Mouse (Mus musculus) hindbrain, postnatal 0 days (tissue): ENCODE measurements around the gene Kir3dl1. TPM values are rescaled to one million over a fixed set of nuclear protein-coding genes. Genes with fewer than 3 reads are reported as not detected.
"Not testable (repeated sequence)": the region's sequence is repeated elsewhere in the genome, so short reads cannot be mapped to it uniquely, and the experiment has no call there.

Experiments
- ATAC-seq: fragments of 200-750 bp; cut with Nextera tagmentation; 2 replicates; pipeline ENCODE4 v1.8.0; 2017; ENCODE audit warnings: mild to moderate bottlenecking, moderate TSS enrichment, moderate library complexity
- DNase-seq: peaks from one replicate; pipeline ENCODE4 v3.0.0-alpha.2; 2015; ENCODE audit warnings: low spot score
- H3K27ac ChIP-seq: fragments of 300-500 bp; sonication (generic); 2 replicates; pipeline ENCODE4 v1.5.1; 2014; ENCODE audit warnings: mild to moderate bottlenecking
- H3K27me3 ChIP-seq: fragments of 300-500 bp; sonication (generic); 2 replicates; pipeline ENCODE4 v1.6.1; 2014; ENCODE audit warnings: low read length, mixed read lengths; ENCODE audit not compliant: insufficient read depth
- H3K36me3 ChIP-seq: fragments of 300-500 bp; sonication (generic); 2 replicates; pipeline ENCODE4 v1.6.1; 2014; ENCODE audit warnings: low read length, mixed read lengths; ENCODE audit not compliant: insufficient read depth
- H3K4me1 ChIP-seq: fragments of 300-500 bp; sonication (generic); 2 replicates; pipeline ENCODE4 v1.6.1; 2014; ENCODE audit warnings: antibody characterized with exemption, low read length, mixed read lengths; ENCODE audit not compliant: insufficient read depth
- H3K4me2 ChIP-seq: fragments of 300-500 bp; sonication (generic); 2 replicates; pipeline ENCODE4 v1.6.1; 2014; ENCODE audit warnings: low read depth, mild to moderate bottlenecking, low read length, moderate library complexity, mixed read lengths
- H3K4me3 ChIP-seq: fragments of 300-500 bp; sonication (generic); 2 replicates; pipeline ENCODE4 v1.5.1; 2014; ENCODE audit warnings: low read length
- H3K9ac ChIP-seq: fragments of 300-500 bp; sonication (generic); replicated peaks from 2 replicates; pipeline ENCODE4 v1.6.1; 2014; ENCODE audit warnings: mild to moderate bottlenecking, low read length, moderate library complexity, mixed read lengths
- H3K9me3 ChIP-seq: fragments of 300-500 bp; sonication (generic); 2 replicates; pipeline ENCODE4 v1.6.1; 2016; ENCODE audit warnings: low read length, mixed read lengths
- WGBS: fragments of 180-500 bp; shearing (Covaris S2); extraction: QIAGEN DNeasy Blood & Tissue Kit; methylation state at CpG from one replicate; pipeline ENCODE4 v1.1.7; 2014; 5-methylcytosine and 5-hydroxymethylcytosine counted together
- polyA plus RNA-seq: library from polyadenylated mRNA; unstranded; fragments of >200 nt; fragmentation: Nextera tagmentation; extraction: Ambion mirVana; gene quantifications from 2 replicates; pipeline ENCODE4 v1.2.1, GENCODE M21; 2015
- total RNA-seq: library from RNA; depleted of rRNA; stranded (reverse); fragments of >200 nt; gene quantifications from 2 replicates; pipeline ENCODE4 v1.2.3, GENCODE M21; 2014; rRNA removed

Kir3dl1 gene
- total RNA-seq (not detected in 2 replicates), polyA plus RNA-seq (not detected in 2 replicates)

- not testable (repeated sequence) for H3K9me3 ChIP-seq, ATAC-seq, H3K4me1 ChIP-seq, DNase-seq, H3K36me3 ChIP-seq, H3K27me3 ChIP-seq, H3K9ac ChIP-seq, H3K4me2 ChIP-seq, H3K4me3 ChIP-seq, H3K27ac ChIP-seq
- 74% methylated on average over 4 of the region's 4 CpGs for WGBS
Observed at GRCm38 (mm10) chrX:136517699-136518098, at the start of gene Kir3dl1. Gene Kir3dl1, plus strand, starts transcription at chrX:136517999.

GRCm38 (mm10) chrX:136543956-136544355 lies 26.2 kb downstream of the Kir3dl1 start, which contains the start of gene Kir3dl2:
Gene Kir3dl2, minus strand, starts transcription at chrX:136544056.
- not testable (repeated sequence) for H3K36me3 ChIP-seq, ATAC-seq, H3K27me3 ChIP-seq, H3K4me2 ChIP-seq, H3K9ac ChIP-seq, DNase-seq, H3K4me1 ChIP-seq, H3K4me3 ChIP-seq, H3K9me3 ChIP-seq, H3K27ac ChIP-seq
- 56% methylated on average over 1 of the region's 1 CpGs for WGBS

- WGBS: 87% methylated on average over 9 of the region's 9 CpGs
- not testable (repeated sequence) for H3K36me3 ChIP-seq, H3K4me3 ChIP-seq, ATAC-seq, H3K27me3 ChIP-seq, H3K4me1 ChIP-seq, H3K9me3 ChIP-seq, H3K27ac ChIP-seq, H3K4me2 ChIP-seq, DNase-seq, H3K9ac ChIP-seq
Observed at GRCm38 (mm10) chrX:136569094-136569493, 51.3 kb downstream of the Kir3dl1 start.

Other genes with a start within 250 kb of the Kir3dl1 start
- 263 and 314 TPM in 2 replicates for gene Bex3, start 247.7 kb upstream of the Kir3dl1 start, total RNA-seq
- 900 and 904 TPM in 2 replicates for gene Bex3, start 247.7 kb upstream of the Kir3dl1 start, polyA plus RNA-seq
- 0.29 TPM in 1 of 2 replicates, not detected in the other for gene Kir3dl2, start 26.1 kb downstream of the Kir3dl1 start, total RNA-seq
- 0.24 and 0.26 TPM in 2 replicates for gene Kir3dl2, start 26.1 kb downstream of the Kir3dl1 start, polyA plus RNA-seq
- gene Tceal3, start 72.8 kb downstream of the Kir3dl1 start, total RNA-seq: 10.2 and 15.4 TPM in 2 replicates
- 97.8 and 102 TPM in 2 replicates for gene Tceal3, start 72.8 kb downstream of the Kir3dl1 start, polyA plus RNA-seq
- 10.6 and 12.3 TPM in 2 replicates for gene Tceal1, start 190.0 kb downstream of the Kir3dl1 start, total RNA-seq
- 22.5 and 26.8 TPM in 2 replicates for gene Tceal1, start 190.0 kb downstream of the Kir3dl1 start, polyA plus RNA-seq
- 250 and 251 TPM in 2 replicates for gene Morf4l2, start 225.7 kb downstream of the Kir3dl1 start, total RNA-seq
- gene Morf4l2, start 225.7 kb downstream of the Kir3dl1 start, polyA plus RNA-seq: 527 and 536 TPM in 2 replicates